Mouse (Mus musculus): Measurements from ENCODE around the gene Il2rb.

Il2rb gene

DNA sequence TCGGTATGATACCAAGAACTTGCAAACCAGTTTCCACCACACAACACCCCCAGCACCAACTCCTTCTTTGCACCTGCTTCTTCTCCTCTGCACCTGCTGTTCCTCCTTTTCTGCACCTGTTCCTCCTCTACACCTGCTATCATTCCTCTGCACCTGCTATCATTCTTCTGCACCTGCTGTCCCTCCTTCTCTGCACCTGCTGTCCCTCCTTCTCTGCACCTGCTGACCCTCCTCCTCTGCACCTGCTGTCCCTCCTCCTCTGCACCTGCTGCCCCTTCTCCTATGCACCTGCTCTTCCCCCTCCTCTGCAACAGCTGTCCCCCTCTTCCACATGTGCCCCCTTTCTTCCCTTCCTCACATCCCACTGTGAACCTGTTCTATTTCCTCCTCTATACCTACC is 8.5 kb downstream of the Il2rb start:
- in situ Hi-C loops (cut with MboI; ENCODE audit: unreplicated experiment in 2 of 2), result no loop called here

DNA sequence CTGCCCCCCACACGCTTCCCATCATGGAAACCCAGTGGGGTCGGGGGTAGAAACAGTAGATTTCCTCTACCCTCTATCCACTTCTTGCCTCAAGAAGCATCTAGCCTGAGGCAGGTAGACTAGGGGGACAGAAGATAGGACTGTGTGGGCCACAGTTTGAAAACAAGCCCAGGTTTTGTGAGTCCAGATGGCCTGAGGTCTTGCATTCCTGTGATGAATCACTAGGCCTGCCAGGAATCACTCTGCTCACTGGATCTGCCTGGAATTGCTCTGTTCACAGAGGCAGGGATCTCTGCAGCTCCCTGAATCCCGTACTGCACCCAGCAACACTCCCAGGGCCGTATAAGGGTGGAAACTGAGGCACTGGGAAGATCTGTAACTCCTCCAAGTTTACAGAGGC is 11.8 kb downstream of the Il2rb start:
- in situ Hi-C loops (cut with MboI; ENCODE audit: unreplicated experiment in 2 of 2), result no loop called here

DNA sequence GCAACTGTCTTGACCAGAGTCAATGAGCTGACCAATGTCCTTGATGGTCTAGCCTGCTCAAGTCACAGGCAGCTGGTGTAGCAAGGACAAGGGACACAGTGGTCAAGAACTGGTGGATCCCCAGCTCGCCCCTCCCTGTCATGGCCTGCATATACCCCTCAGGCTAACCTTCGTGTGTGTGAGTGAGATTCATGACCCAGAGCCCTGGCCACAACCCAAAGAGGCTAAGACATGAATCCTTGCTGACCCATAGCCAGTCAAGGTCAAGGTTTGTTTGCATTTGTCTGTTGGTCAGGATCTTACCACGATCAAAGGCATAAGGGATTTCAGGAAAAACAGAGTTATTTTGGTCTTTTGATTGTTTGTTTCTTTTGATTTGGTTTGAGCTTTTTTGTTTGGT is 12.6 kb downstream of the Il2rb start:
- in situ Hi-C loops (cut with MboI; ENCODE audit: unreplicated experiment in 2 of 2), result no loop called here

DNA sequence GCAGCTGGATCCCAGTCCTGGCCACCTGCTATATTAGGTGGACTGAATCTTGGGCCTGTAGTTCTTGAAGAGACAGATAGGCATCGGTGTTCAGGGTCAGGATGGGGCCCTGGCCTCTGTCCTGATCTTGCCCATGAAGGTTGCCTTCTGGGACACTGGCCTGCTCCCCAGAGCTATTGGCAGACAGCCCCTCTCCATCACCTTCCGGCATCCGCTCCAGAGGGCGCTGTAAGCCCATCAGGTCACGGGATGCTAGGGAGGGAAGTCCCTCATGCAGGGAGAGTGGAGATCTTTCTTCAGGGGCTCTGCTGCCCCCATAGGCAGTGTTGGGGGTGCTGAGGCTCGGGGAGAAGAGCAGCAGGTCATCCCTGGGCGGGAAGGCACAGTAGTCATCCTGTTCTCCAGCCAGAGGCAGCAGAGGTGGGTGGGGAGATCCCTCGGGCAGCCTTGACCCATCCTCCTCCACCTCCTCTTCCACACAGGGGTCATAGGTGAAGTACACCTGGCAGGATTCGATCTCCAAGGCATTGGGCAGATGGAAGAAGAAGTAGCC is 13.5 kb downstream of the Il2rb start:
- in situ Hi-C loops (cut with MboI; ENCODE audit: unreplicated experiment in 2 of 2), result no loop called here

DNA sequence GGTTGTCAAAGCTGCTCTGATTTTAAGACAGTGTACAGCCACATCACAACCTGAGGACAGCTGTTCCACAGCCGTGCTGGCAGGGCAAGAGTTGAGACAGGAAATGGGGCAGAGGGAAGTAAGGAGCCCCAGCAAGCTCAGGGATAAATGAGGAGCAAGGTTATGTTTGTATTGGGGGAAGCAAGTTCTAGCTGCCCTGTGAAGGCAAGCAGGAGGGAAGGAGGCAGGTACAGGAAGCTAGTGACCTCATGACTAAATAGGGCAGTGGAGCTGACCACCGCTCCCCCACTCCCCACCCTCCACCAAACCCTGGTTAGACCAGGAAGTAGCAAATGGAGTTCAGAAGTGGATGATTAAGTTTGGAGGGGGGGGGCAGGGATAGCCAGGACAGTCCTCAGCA is 14.1 kb downstream of the Il2rb start:
- in situ Hi-C loops (cut with MboI; ENCODE audit: unreplicated experiment in 2 of 2), result no loop called here

DNA sequence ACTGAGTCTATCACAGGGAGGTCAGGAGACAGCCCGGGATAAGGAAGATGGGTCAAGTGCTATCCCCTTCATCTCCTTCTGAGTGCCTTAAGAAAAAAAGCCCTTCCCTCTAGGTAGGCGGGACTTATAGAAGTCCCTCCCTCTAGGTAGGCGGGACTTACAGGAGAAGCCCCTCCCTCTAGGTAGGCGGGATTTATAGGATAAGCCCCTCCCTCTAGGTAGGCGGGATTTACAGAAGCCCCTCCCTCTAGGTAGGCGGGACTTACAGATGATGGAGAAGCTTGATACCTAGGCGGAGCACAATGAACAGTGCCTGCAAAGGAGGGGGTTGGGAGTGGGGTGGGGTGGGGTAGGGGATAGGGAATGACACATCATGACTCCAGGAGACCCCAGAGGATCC is 15.0 kb downstream of the Il2rb start:
- in situ Hi-C loops (cut with MboI; ENCODE audit: unreplicated experiment in 2 of 2), result no loop called here

DNA sequence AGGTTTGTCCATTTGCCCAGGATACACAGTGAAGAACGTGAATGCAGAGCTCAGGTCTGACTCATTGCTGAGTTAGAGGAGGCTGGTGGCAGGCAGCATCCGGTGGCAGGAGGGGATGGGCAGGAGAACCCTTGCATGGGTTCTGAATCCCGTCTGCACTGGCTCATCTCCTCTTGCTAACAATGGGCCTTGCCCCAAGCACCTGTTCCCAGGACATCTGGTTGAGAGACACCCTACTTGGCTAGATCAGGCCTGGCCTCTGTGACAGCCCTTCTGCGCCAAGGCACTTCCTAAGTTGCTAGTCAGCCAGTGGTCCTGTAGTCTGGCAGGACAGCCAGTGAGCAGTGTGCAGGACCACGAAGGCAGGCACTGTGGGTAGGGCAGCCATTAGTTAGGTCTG is 15.6 kb downstream of the Il2rb start:
- in situ Hi-C loops (cut with MboI; ENCODE audit: unreplicated experiment in 2 of 2), result no loop called here

DNA sequence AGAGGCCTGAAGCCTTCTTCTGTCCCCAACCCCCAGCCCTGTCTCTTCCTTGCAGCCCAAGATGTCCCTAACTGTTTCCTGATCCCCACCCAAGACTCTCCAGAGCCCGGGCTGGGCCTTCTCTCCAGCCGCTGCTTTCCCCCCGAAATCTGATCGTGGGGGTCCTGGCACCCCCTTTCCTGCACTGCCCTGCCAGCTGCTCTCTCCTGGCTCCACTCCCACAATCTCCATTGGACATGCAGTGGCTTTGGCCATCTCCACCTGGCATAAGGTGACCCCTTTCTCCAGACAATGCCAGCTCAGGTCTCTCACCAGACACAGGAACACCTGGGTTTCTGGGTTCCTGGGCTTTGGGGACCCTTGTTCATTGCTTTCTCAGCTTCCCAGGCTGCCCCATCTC is 17.0 kb downstream of the Il2rb start:
- in situ Hi-C loops (cut with MboI; ENCODE audit: unreplicated experiment in 2 of 2), result no loop called here

DNA sequence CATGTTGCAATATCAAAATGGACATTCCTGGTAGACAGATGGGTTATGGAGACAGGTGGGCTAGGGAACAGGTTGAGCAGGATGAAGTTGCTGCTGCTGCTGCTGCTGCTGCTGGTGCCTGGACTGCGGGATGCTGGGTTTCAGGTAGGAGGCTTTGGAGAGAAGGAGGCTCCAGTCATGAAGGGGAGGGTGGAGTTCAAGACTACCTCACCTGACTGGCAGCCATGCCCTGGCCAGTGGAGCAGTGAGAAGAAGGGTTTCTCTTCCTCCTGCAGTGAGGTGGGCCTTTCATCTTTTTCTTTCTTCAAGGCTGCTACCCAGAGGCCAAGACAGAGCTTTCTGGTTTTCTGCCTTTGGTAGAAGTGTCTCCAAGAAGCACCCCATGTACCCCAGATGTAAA is 18.2 kb downstream of the Il2rb start:
- in situ Hi-C loops (cut with MboI; ENCODE audit: unreplicated experiment in 2 of 2), result no loop called here

DNA sequence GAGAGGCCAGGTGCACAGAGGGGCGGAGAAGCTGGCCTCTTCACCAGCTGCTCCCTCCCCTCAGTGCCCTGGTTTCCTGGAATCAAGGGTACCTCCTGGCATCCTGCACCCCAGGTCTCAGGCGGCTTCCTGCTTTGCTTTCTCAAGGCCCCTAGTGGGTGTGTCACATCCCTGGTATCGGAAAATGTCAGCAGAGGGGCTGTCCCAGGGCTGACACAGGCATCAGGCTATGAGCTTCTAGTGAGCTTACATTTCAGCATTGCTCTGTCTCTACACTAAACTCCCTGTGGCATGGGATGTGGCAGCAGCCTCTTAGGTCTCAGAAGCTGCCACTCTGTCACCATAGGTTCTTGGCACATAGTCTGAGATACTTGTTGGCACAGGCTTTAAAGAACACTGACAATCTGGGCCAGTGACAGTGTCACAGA is 19.5 kb downstream of the Il2rb start:
- in situ Hi-C loops (cut with MboI; ENCODE audit: unreplicated experiment in 2 of 2), result no loop called here

DNA sequence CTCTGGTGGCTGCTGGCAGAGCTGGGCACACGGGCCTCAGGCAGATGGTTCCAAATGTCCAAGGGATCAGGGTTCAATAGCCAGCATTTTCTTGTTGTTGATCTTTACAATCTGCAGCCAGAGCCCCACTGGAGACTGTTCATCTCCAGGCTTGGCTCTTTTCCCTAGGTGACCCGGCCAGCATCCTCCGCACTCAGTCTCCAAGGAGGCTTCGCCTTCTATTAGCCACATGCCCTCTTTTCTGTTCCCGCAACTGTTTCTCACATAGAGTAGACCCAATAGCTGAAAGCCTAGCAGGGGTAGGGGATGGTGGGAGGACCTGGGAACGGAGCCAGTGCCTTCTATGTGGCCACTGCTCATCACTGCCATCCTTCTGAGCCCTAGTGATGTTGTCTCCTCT is 21.6 kb downstream of the Il2rb start:
- in situ Hi-C loops (cut with MboI; ENCODE audit: unreplicated experiment in 2 of 2), result no loop called here

DNA sequence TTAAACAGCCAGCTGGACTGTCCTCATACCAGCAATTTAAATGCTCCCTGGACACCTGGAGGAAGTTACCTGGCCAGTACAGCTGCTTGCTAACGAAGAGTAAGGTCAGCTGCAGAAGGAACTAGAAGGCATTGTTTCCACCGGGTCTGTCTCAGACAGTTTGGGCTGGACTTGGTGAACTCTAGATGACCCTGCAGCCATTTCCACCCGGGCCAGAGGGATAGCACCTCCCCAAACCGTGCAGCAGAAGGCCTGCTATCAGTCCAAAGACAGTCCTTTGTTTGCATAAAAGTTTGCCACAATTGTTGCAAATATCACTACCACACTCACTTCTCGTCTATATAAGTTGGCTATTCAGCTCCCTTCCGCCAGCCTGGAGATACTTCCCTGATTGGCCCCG is 23.2 kb downstream of the Il2rb start:
- in situ Hi-C loops (cut with MboI; ENCODE audit: unreplicated experiment in 2 of 2), result no loop called here

DNA sequence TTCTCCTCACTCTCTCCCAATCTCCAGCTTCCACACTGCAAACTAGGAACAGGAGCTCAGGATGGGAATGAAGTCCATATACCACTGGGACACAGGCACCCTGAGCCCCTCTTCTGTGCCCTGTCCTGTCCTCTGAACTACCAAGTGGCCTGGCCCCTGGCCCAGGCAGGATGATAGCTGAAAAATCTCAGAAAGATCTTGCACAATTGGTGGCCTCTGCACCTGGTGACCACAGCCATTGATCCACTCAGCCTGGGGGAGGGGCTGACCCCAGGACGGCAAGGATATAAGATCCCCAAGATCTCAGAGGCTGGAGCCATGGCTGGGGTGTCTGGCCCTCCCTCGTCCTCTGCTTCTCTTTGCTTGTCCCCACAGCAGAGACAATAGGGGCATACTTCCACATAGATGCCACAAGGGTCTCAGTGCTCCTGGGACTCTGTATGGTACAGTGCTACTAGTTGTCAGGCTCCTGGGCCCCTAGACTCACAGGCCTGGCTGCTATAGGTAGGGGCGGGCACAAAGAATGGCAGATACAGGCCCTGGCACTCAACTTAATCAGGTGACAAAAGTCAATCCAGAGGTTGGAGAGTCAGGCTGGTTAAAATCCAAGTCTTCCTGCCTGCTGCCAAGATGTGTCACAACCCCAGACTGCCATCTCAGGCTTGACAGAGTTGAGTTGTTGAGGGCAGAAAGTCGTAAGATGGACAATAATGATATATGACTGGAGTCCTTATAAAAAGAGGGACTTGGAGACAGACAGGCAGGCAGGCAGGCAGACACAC is 24.4 kb downstream of the Il2rb start:
- in situ Hi-C loops (cut with MboI; ENCODE audit: unreplicated experiment in 2 of 2), result no loop called here

DNA sequence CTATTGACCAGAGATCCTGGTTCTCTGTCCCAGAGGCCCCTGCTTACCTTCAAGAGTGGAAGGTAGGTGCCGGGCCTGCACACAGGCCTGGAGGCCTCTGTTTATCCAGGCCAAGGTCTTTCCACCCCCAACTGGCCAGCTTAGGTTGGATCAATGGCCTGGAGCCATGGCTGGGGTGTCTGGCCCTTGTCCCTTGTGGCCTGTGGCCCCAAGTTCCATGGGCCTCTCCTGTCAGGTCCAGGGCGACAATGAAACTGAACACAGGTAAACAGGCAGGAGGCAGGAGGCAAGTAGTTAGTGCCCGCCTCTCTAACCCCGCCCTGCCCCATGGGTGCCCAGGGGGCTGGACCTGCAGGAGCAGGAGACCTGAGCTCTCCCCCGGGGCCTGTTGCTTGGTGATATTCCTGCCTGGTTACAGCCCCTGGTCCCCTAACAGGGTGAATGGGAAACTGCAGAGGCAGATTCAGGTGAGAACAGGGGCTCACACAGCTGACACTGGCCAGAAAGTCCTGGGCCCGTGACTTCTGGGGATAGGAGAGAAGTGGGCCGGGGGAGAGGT is 26.6 kb downstream of the Il2rb start, which contains the start of gene Tmprss6:
Gene Tmprss6 (minus strand): TSS at position 256 of the 559 bp plus-strand sequence.
- in situ Hi-C loops (cut with MboI; ENCODE audit: unreplicated experiment in 2 of 2), result no loop called here

DNA sequence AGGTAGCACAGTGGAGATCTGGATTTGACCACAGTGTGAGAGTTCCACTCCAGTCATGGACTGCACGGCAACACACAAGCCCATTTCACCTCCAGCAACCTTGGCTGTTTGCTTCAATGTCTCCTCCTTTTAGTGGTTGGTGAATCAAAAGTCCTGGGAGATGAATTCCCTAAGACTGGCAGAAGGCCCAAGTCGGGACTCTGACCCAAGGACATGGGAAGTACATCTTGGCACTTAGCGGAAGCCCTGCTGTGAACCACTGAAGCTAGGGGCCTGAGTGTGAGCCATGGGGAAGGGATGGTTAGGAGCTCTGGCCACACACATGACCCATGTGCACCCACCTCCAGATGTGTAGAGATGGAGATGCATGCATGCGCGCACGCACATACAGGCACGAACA is 27.5 kb downstream of the Il2rb start:
- in situ Hi-C loops (cut with MboI; ENCODE audit: unreplicated experiment in 2 of 2), result no loop called here

DNA sequence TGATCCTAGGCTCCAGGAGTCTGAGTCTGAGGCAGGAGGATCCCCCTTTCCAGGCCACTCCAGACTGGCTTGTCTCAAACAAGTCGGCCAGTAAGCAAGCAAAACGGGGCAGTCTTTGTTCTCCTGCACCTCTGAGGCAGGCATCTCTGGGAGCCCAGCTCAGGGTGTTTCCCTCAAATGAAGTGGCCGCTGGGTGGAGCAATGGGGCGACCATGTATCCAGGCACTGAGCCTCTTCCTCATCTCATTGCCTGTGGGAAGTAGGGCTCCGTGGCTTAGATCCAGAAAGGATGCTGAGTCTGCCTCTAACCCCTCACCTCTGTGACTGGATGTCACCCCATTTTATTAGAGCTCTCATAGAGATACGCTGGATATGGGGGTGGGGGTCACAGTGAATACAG is 28.3 kb downstream of the Il2rb start:
- in situ Hi-C loops (cut with MboI; ENCODE audit: unreplicated experiment in 2 of 2), result no loop called here

DNA sequence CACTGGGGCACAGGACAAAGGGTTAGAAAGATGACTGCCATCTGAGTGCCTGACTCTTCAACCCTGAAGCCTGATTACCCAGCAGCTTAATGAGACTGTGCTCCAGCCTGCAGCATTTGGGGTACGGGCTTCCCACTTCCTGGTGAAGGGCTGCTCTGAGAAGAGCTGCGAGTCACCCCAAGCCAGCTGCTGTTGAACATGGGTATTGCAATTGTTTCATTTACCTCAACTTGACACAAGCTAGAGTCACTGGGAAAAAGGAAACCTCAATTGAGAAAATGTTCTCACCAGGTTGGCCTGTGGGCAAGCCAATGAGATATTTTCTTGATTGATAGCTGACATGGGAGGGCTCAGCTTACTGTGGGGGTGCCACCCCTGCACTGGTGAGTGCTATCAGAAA is 32.1 kb downstream of the Il2rb start:
- in situ Hi-C loops (cut with MboI; ENCODE audit: unreplicated experiment in 2 of 2), result no loop called here

DNA sequence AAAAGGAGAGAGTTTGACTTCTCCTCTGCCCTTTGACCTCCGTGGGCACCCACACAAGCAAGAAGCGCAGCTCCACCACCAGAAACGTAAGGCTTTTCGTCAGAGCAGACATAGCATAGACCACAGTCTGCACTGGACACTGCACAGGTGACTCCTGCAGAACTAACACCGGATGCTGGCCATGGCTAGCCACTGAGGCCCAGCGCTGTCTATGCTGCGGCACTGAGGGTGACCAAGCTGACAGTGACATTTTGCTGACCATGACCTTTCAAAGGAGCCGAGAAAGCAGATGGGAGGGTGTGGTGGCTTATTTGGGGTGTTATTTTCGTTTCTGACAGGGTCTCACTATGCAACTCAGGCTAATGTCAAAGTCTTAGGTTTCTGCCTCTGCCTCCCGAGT is 37.9 kb downstream of the Il2rb start:
- in situ Hi-C loops (cut with MboI; ENCODE audit: unreplicated experiment in 2 of 2), result no loop called here

DNA sequence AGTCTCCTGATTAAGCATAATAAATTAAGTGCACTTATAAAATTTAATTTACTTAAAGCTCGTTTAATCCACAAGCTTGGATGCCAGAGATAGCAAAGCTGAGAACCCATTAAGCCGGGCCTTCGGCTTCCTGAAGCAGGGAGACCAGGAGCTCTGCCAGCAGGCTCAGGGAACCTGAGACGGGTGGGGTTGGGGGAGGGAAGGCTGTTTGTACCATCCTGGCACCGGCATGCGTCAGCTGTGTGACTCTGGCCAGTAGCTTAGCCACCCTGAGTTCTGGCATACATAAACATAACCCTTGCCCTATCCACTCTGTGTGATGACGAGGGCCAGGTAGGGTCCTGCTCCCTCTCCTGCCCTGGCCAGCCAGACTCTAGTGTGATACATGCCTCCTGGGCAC is 39.0 kb downstream of the Il2rb start:
- in situ Hi-C loops (cut with MboI; ENCODE audit: unreplicated experiment in 2 of 2), result no loop called here

DNA sequence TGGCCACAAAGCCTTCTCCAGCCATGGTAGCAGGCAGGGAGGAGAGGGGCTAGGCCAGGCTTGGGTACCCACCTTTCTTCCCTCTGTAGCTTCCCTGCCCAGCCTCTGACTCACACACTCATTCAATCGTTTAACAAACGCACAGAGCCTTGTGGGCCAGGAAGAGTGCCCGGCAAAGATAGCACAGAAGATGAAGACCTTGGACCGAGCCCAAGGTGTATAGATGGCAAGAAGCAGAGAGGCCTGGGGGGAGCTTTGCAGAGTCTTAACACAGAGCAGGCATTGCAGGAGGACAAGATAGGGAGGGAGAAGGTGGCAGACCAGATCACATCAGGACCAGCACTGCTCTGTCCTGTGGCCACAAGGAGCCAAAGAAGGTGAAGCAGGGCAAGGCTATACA is 39.9 kb downstream of the Il2rb start:
- in situ Hi-C loops (cut with MboI; ENCODE audit: unreplicated experiment in 2 of 2), result no loop called here

DNA sequence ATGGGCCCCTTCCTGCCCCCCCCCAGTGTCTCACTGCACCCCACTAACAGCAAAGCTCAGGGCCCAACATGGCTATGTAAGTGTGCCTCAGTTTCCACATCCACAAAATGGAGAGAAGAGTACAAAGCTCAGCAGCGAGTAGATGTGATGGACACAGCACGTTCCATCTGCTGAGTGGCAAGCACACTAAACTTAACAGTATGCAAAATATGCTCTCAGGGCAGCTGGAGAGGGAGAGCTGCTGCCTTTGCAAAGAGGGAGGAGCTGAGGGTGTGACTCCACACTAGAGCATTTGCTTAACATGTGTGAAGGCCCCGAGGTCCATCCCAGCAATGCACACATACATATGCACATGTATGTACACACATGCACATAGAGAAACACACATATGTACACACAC is 42.1 kb downstream of the Il2rb start:
- in situ Hi-C loops (cut with MboI; ENCODE audit: unreplicated experiment in 2 of 2), result no loop called here

DNA sequence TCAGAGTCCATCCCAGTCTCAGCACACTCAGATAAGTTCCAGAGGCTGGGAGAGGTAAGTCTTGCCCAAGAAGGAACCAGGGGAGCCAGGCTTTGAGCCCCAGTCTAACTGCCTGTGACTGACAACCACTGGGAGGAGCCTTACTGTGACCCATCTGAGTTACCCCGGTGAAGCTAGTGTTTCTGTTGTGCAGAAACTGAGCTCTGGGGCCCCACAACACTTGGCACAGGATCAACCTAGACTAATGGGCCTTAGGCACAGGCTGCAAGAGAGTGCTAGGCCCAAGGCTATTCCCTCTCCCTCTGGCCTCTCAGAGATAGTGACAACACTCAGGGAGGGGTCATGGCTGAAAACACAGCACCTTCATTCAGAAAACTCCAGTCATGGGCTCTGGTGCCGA is 43.9 kb downstream of the Il2rb start:
- in situ Hi-C loops (cut with MboI; ENCODE audit: unreplicated experiment in 2 of 2), result no loop called here

All from v-Abl transformed pro-B cells (cell line).